Mouse (Mus musculus): ENCODE results near the gene Angpt4. TPM values are rescaled to one million over a fixed set of nuclear protein-coding genes. Genes with fewer than 3 reads are reported as not detected.

The Angpt4 gene
- polyA plus RNA-seq, 3 experiments from 2014 or later = not detected

- no peak for ATAC-seq
Measured at GRCm38 (mm10) chr2:151916061-151916831, 5.2 kb downstream of the Angpt4 start.

GRCm38 (mm10) chr2:151919140-151919539, 8.1 kb downstream of the Angpt4 start:
- no peak for ATAC-seq

GRCm38 (mm10) chr2:151921068-151921467, 10.1 kb downstream of the Angpt4 start:
- no peak for ATAC-seq

- ATAC-seq = no peak
Measured at GRCm38 (mm10) chr2:151921596-151921995, 10.6 kb downstream of the Angpt4 start.

- ATAC-seq = no peak
Measured at GRCm38 (mm10) chr2:151924276-151924675, 13.3 kb downstream of the Angpt4 start.

GRCm38 (mm10) chr2:151925715-151926114, 14.7 kb downstream of the Angpt4 start:
- no peak for ATAC-seq

- ATAC-seq = no peak
Measured at GRCm38 (mm10) chr2:151927103-151927502, 16.1 kb downstream of the Angpt4 start.

GRCm38 (mm10) chr2:151930389-151931074, 19.5 kb downstream of the Angpt4 start:
- peak; percentile 84 for ATAC-seq

GRCm38 (mm10) chr2:151937893-151938292, 26.9 kb downstream of the Angpt4 start:
- ATAC-seq = no peak

GRCm38 (mm10) chr2:151938780-151939200, 27.8 kb downstream of the Angpt4 start:
- no peak for ATAC-seq

GRCm38 (mm10) chr2:151939651-151940420, 28.8 kb downstream of the Angpt4 start:
- ATAC-seq = no peak

GRCm38 (mm10) chr2:151941269-151941668, 30.3 kb downstream of the Angpt4 start:
- peak; percentile 60 for ATAC-seq

GRCm38 (mm10) chr2:151944106-151944505, 33.1 kb downstream of the Angpt4 start:
- peak; percentile 87 for ATAC-seq

GRCm38 (mm10) chr2:151947617-151948016, 36.6 kb downstream of the Angpt4 start:
- no peak for ATAC-seq

GRCm38 (mm10) chr2:151948311-151948710, 37.3 kb downstream of the Angpt4 start:
- ATAC-seq = no peak

- ATAC-seq = no peak
Measured at GRCm38 (mm10) chr2:151949082-151949774, 38.2 kb downstream of the Angpt4 start.

- no peak for ATAC-seq
Measured at GRCm38 (mm10) chr2:151953665-151954064, 42.7 kb downstream of the Angpt4 start.

- ATAC-seq = no peak
Measured at GRCm38 (mm10) chr2:151956500-151957137, 45.6 kb downstream of the Angpt4 start.

- peak; percentile 95 for ATAC-seq
Measured at GRCm38 (mm10) chr2:151959274-151959673, 48.3 kb downstream of the Angpt4 start.

GRCm38 (mm10) chr2:151961284-151962196, 50.5 kb downstream of the Angpt4 start:
- ATAC-seq = no peak

- ATAC-seq = no peak
Measured at GRCm38 (mm10) chr2:151962474-151962873, 51.5 kb downstream of the Angpt4 start.
